Mouse (Mus musculus) layer of hippocampus, adult 8-10 months (tissue): ENCODE results near the gene Bcl7a. TPM values are rescaled to one million over a fixed set of nuclear protein-coding genes. Genes with fewer than 3 reads are reported as not detected.

ENCODE experiments used
- DNase-seq, 2 experiments: peaks; one replicate each; pipeline ENCODE4 v3.0.0; 2022; ENCODE audit warnings: low spot score in 2 of 2
- total RNA-seq, 4 experiments: library from RNA; stranded (reverse); gene quantifications; 2 replicates each; pipeline ENCODE4 v1.2.4; 2022

The Bcl7a gene
- total RNA-seq: 10 to 100 TPM; 58.5 to 66.1 (median 62.9) TPM

DNA sequence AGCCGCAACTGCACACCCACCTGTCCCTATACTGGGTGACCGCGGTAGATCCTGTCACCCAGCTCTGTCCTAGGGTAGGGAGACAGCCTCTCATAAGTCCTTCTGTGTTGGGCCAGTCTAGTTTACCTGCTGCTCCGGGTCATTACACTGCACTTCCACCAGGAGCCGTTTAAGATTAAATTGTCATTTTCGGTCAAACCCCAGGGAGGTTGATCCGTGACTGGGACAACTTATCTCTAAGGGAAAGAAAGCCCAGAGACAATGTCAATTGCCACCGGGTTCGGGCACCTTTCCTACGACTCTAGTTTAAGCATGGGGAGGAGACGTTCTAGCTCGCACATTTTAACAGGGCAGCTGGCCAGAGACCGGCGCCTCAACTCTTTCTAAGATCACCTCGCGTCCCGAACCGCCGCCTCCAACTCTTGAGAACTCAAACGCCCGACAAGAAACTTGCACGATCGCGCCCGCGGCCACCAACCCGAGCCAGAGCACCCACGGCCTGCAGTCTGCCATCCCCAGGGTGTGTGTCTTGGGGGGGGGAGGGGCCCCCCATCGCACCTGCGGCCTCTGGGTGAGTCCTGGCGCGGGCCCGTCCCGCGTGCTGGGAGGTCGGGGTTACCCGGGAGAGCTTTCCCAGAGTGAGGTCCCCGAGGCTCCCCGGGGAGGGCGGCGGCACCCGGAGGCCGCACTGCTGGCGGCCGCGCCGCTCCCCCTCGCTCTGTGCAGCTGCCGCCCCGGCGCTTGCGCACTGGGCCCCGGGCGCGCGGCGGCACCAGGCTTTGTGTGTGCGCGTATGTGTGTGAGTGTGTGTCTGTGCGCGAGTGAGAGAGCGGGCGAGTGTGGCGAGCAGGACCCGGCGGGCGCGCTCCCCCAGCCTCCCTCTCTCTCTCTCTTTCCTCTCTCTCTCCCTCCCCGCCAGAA is at the start of gene Bcl7a:
Gene Bcl7a, plus strand, starts transcription at position 128 of the 921 bp plus-strand sequence.
- peak; percentile 85 to 94 for DNase-seq

DNA sequence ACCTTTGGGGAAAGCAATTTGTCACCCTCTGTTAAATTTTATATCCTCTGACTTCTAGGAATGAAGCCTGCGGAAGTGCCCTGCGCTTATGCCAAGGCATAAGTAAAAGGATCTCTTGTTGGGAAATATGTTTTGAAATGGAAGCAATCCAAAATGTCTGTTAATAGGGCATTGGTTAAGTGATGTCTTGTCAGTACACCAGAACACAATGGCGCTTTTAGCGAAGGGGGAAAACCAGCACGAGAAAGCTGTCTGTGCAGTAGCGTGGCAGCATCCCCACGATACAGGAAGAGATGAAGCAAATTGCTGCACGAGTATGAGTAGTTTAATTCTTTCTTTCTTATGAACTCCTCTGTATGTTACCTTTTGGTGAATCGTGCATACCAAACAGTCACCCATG is 49.0 kb upstream of the Bcl7a start:
- DNase-seq: no peak

- no peak for DNase-seq
Observed at GRCm38 (mm10) chr5:123296224-123296806, 47.3 kb upstream of the Bcl7a start.

DNA sequence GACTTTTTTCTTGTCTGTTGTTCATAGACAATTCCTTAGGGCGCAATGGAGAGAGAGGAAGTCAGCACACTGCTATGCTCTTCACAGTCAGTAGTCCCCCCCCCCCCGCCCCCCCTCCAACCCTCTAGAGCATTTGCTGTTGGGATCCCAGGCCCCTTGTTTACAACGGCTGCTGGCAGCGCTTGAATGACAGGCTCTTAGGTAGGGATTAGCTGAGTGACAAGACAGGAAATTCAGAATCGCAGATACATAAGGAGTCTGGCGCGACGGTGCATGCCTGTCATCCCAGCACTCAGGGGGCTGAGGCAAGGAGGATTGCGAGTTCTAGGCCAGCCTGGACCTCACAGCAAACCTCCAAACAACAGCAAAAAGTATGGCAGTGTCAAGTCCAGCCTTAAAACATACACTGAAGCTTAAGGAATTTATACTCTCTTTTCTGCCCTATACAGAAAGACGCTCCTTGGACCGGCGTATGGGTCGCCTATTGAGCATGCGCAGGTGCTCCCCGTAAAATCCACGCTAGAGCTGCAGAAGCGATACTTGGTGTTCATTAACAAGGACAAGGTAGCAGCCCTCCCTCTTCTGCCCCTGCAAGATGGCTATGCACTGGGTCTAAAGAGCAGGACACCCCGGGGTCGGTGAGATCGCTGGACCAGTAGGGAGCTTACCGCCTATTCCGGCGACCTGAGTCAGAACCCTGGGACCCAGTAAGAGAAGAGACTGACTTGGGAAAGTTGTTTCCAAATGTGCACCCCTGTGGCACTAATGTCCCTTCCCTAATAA is 46.5 kb upstream of the Bcl7a start:
- DNase-seq: no peak

- no peak for DNase-seq
Observed at GRCm38 (mm10) chr5:123297830-123298229, 45.8 kb upstream of the Bcl7a start.

- no peak for DNase-seq
Observed at GRCm38 (mm10) chr5:123298526-123298925, 45.1 kb upstream of the Bcl7a start.

GRCm38 (mm10) chr5:123300496-123301034 is 43.1 kb upstream of the Bcl7a start:
- no peak for DNase-seq

DNA sequence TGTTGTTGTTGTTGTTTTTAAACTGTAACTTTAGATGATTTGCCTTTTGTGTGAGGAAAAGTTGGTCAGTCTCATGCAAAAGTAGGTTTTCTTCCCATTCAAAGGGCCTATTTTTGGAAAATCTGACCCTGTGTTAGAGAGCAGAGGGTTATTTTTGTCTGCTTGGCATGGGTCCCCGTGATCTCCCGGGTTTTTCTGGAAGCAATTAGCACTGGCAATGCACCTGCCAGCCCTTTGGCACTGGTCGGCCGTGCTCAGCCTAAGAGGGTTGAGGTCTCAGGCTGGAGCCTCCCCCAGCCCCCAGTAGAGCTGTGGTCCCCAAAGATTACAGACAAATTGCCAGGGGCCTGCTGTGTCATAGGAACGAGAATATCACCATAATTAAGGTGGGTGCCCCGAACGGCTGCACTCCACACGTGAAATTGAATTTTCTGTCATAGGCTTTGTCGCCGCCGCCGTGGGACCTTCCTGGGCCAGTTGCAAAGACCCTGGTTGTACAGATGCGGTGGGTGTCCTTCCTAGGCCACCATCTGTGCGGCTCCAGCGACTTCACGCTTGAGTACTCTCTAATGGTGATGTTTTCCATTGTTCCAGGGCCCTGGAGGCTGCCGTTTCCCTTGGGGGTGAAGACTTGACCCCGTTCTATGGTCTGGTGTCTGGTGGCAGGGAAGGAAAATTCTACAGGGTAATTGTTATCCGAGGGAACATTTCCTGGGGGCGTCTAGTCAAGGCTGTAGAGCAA is 41.7 kb upstream of the Bcl7a start:
- DNase-seq: no peak

- no peak for DNase-seq
Observed at GRCm38 (mm10) chr5:123307630-123308282, 35.9 kb upstream of the Bcl7a start.

- DNase-seq: no peak
Observed at GRCm38 (mm10) chr5:123309816-123310215, 33.8 kb upstream of the Bcl7a start.

DNA sequence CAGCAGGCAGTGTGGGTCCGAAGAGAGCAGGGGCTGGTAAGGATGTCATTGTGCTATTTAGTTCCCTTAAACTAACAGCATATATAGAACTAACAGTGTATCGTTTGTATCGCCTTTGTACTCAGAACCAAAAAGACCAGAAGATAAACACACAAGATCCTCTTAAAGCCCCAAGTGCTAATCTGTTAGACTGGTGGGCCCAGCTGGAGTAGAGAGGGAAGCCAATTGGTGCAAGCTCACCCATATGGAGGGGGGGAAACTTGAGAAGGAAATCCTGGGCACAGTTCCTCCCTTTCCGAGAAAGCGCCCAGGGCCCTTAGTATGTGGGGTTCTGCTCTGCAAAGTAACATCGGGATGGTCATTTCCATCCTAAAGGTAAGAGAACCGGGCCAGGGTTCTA is 33.4 kb upstream of the Bcl7a start:
- no peak for DNase-seq

GRCm38 (mm10) chr5:123313058-123313630 is 30.5 kb upstream of the Bcl7a start:
- DNase-seq: no peak

DNA sequence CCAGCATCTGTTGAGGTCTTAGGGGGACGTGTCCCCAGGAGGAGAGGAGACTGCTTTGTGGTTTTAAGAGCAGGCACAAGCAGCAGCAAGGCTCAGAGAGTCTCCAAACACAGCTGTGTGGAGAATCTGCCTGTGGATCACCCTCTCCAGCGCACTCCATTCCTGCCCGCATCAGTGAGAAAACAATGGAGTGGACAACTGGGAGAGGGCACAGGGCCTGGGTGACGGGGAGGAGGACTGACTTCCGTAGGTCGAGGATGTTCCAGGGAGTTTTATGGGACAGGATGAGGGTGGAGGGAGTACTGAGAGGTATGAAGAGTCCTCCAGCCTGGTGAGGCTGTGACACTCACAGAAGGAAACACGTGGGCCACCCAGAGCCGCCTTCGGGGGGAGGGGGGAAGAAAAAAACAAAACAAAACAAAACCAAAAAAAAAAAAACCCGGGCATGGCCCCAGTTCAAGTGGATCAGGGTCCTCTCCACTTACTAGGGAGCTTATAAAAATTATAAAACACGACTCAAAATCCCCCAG is 29.7 kb upstream of the Bcl7a start:
- no peak for DNase-seq

GRCm38 (mm10) chr5:123315219-123315866 is 28.3 kb upstream of the Bcl7a start:
- DNase-seq: no peak

DNA sequence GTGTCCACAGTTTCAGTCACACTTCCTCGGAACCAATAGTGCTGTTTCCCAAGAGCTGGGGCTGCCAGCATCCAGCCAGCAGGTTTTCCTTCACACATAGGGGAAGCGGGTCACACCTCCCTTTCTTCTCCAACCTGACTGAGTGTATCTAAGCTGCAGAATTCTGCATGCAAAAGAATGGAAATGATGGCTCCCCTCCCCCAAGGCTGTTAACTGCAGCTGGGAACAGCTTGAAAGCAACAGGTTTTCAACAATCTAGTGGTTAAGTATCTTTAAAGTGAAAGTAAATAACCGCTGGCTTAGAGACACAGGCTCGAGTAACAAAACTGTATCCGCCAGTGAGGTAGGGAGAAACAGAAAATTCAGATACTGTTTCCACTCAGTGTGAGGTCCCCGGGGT is 25.6 kb upstream of the Bcl7a start:
- DNase-seq: no peak

- no peak for DNase-seq
Observed at GRCm38 (mm10) chr5:123320136-123320535, 23.5 kb upstream of the Bcl7a start.

- DNase-seq: no peak
Observed at GRCm38 (mm10) chr5:123324242-123324641, 19.4 kb upstream of the Bcl7a start.

DNA sequence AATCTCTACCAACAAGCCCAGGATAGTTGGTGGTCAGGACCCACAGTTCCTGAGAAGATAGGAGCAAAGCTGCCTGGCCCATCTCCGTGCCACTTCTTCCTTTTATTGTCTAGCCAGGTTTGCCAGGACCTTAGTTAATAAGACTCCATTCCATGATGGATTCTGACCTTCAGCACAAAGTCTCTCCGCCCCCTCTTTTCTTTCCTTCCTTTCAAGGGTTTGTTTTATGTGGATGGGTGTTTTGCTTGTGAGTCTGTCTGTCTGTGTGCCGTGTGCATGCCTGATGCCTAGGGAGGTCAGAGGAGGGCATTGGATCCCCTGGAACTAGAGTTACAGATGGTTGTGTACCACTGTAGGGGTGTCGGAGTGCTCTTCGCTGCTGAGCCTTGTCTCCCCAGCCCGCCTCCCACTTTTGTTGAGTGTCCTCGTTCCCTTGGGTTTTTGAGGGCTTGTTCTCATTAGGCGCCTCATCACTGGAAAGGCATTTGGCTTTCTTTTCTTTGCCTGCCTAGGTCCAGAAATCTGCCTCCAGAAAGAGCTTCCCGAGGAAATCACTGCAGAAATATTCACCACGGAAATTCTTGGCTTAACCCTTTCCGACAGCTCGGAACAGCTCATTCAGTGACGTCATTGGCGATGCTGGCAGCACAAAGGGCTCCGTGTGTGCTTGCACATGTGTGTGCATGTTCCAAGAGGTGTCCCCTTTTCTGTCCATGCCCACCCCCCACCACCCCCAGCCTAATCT is 17.5 kb upstream of the Bcl7a start:
- DNase-seq: no peak

- no peak for DNase-seq
Observed at GRCm38 (mm10) chr5:123326751-123327148, 16.9 kb upstream of the Bcl7a start.
